Mouse (Mus musculus) A20 (cell line): ENCODE data around the gene Ripor1.
"Not testable (repeated sequence)": the region's sequence is repeated elsewhere in the genome, so short reads cannot be mapped to it uniquely, and the experiment has no call there.

Experiments used
- DNase-seq: peaks from one replicate; pipeline ENCODE4 v3.0.0-alpha.2; 2011; ENCODE audit warnings: low read depth, low spot score

Gene Ripor1

GRCm38 (mm10) chr8:105604804-105605381 is at the start of gene Ripor1:
Ripor1 (plus strand) TSS chr8:105605255.
- peak; percentile 92 for DNase-seq

GRCm38 (mm10) chr8:105562863-105563262 is 42.2 kb upstream of the Ripor1 start:
- no peak for DNase-seq

DNA sequence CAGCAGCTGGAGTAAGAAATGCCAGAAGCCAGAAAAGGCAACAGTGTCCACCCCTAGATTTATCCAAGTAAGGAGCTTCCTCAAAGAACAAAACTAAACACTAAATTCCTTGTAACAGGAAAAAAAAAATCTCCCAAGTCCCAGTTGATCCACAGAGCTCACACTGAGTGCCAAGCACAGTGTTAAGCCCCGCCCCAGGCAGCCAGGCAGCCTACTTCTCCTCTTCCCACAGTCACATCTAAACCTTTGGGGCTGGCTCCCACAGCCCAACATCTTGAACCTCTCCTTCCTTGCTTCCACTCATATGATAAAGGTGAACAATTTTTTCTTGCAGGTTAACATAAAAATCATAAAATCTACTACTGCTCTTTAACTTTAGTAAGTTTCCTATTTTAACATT is 41.2 kb upstream of the Ripor1 start:
- DNase-seq, result no peak

DNA sequence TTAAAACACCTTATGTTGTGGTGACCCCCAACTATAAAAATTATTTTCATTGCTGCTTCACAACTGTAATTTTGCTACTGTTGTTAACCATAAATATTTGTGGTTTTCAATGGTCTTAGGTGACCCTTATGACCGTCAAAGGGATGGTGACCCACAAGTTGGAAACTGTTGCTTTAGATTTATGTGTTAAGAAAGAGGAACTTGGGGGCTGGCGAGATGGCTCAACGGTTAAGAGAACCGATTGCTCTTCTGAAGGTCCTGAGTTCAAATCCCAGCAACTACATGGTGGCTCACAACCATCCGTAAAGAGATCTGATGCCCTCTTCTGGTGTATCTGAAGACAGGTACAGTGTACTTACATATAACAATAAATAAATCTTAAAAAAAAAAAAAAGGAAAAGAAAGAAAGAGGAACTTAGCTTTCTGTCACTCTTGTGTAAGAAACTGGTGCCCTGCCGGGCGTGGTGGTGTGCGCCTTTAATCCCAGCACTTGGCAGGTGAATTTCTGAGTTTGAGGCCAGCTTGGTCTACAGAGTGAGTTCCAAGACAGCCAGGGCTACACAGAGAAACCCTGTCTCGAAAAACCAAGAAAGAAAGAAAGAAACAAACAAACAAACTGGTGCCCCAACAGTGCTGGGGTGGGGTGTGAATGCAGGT is 40.4 kb upstream of the Ripor1 start:
- DNase-seq, result peak; percentile 48

- DNase-seq, result no peak
Measured at GRCm38 (mm10) chr8:105565401-105565881, 39.6 kb upstream of the Ripor1 start.

DNA sequence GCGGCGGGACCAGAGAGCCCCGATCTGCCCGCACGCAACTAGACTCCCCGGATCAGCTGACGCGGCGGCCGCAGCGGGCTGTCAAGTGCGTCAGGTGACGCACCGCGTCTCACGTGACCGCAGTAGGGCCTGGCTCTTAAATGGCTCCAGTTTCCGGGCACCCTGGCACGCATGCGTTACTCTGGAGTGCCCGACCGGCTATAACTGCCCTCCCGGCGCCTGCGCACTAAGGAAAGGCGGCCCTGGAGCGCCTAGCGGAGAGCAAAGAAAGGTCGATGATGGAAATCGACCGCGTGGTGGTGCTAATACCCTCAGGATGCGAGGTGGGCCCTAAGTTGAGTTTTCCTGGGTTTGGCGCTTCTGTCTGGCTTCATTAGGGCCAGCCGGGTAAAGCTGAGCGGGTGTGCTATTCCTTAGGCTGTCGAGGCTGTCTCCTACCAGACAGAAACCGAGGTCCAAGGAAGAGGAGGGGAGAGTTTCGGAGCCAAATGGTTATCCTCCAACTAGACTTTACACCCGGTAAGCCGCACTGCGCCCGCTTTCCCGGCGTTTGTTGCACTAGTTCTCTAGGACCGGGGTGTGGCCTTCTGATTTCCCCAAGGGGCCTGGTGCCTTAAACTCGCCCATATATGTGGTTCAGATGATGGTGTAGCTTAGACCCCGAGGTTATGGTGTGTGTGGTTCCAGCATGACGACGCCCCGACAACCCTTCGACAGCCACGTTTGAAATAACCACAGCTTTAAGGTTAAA is 38.9 kb upstream of the Ripor1 start, which contains the start of gene Atp6v0d1:
Gene Atp6v0d1, minus strand, starts transcription at position 96 of the 751 bp plus-strand sequence.
- peak; percentile 100 for DNase-seq

- peak; percentile 76 for DNase-seq
Measured at GRCm38 (mm10) chr8:105566703-105567595, 38.1 kb upstream of the Ripor1 start.

GRCm38 (mm10) chr8:105571810-105572209 is 33.2 kb upstream of the Ripor1 start:
- DNase-seq, result no peak

DNA sequence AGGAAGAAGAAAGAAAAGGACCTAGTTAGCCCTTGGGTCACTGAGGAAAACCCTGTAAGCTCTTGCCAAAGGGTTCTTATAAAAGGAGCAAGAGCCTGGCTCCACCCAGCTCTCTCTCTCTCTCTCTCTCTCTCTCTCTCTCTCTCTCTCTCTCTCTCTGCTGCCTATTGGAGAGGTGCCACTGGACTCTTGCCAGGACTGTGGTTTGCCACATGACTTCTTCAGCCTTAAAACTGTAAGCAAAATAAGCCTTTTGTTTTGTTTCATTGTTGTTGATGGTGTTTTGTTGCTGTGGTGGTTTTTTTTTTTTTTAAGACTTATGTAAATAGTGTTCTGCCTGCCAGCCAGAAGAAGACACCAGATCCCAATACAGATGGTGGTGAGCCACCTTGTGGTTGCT is 31.6 kb upstream of the Ripor1 start:
- DNase-seq, result peak; percentile 31

GRCm38 (mm10) chr8:105574741-105575140 is 30.3 kb upstream of the Ripor1 start:
- no peak for DNase-seq

DNA sequence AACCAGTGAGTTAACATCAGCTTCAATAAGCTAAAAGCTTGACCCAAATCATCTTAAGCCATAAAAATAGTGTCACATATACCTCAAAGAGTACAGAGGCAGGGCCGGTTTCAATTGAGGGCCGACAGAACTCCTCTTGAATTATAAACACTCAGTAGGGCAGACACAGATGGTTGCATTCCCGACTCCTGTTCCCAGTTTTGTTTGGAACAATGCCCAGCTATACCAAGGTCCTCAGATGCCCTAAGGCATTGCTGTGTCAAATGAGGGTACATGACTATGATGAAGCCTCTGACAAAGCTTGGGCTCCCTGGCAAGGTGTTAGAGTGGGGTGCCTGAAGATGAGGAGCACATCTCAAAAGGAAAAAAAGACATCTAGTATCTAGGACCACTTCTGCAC is 29.5 kb upstream of the Ripor1 start:
- no peak for DNase-seq

DNA sequence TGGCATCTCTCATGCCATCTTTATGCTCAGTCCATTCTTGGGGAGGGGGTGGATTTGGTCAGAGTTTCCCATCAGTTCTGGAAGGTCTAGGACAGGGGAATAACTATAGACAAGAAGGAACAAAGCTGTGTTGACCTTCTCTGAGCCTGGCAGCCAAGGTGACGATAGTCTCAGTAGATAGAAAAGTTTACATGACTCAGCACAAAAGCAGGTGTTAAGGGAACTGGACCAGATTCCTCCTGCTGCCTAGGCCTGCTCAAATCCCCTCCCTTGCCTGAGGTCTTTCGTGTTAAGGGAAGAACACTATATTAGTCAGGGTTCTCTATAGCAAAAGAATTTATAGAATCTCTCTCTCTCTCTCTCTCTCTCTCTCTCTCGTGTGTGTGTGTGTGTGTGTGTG is 25.3 kb upstream of the Ripor1 start:
- DNase-seq, result no peak

- no peak for DNase-seq
Measured at GRCm38 (mm10) chr8:105592431-105592830, 12.6 kb upstream of the Ripor1 start.

DNA sequence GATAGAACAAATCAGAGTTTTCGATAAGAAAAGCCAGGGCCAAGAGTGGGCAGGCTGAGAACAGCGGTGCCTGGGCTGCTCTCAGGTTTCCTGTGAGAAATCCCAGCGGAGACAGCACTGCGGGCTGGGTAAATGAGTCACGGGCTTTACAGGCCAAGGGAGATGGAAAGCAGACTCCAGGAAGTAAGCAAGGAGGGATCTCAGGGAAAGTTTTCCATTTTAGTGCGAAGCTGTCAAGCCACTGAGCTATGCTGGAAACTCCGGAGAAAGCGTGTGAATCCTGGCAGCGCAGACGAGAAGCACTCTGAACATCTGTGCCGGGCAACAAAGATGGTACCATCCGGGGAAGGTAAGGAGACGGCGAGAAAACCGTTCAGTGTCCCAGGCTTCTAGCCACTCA is 11.2 kb upstream of the Ripor1 start:
- DNase-seq, result no peak

GRCm38 (mm10) chr8:105594451-105595242 is 10.4 kb upstream of the Ripor1 start:
- no peak for DNase-seq

GRCm38 (mm10) chr8:105596362-105597034 is 8.6 kb upstream of the Ripor1 start:
- DNase-seq, result peak; percentile 82

DNA sequence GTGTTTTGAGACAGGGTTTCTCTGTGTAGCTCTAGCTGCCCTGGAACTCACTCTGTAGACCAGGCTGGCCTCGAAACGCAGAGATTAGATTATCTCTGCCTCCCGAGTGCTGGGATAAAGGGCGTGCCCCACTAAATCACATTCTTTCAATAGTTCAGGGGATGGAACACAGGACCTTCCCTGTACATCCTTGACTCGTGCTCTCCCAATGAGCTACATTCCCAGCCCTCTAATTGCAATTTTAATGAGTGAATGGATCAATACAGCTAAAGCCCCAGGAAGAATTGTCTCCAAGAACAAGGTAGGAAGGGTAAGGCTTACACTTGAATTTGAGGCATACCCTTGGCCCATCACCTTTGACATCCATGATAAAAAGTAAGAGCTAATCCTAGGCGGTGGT is 6.3 kb upstream of the Ripor1 start:
- no peak for DNase-seq

DNA sequence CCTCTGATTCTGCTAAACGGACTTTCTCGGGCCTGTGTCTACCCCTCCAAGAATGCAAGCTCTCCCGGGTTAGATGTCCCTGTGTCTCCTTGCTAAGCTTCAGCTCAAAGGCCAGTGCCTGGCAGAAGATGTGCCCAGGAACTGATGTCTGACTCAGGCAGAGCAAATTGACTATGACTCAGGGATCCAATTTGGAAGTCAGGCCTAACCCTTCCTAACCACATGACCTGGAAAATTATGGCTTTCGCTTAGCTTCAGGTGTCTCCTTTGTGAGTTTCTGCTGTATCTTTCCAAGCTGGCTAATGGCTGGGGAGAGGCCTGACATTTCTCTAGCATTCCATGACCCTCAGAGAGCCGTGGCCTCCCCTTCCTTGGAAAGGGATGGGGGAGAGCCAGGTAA is 3.8 kb upstream of the Ripor1 start:
- DNase-seq, result no peak

- not testable (repeated sequence) for DNase-seq
Measured at GRCm38 (mm10) chr8:105602540-105602939, 2.5 kb upstream of the Ripor1 start.

DNA sequence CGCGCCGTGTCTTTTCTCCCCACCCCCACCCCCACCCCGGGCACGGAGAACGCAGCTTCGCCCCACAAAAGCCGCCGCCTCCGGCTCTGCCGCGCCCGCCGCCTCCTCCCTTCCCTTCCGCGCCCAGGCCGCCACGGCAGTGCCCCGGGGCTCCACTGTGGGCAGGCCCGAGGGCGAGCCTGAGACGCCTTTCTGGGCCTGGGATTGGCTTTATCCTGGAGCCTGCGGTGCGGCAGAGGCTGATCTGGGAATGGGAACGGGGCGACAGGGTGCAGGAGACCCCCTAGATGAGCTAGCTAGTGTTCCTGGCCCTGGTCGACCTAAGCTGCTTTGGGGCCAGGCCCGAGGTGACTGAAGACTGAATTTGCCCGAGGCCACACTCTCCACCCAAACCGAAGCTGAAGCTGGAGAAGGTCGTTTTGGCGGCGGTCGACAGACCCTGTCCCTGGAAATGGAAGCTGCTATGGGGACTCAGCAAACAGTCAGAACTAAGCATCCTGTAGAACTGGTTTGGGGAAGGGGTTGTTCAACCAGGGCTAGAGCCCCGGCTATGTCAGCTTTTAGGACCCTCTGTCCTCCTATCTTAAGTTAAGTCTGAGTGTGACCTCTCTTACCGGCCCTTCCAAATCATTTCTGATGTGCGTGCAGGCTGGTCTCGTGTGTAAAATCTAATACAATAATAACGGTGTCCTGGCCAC is 585 bp downstream of the Ripor1 start:
- DNase-seq, result peak; percentile 57
